Mouse (Mus musculus) hindbrain, embryonic 12.5 days (tissue): ENCODE results near the gene Vps50. TPM values are rescaled to one million over a fixed set of nuclear protein-coding genes. Genes with fewer than 3 reads are reported as not detected.

ENCODE experiments used
- ATAC-seq: fragments of 200-750 bp; cut with Nextera tagmentation; 2 replicates; pipeline ENCODE4 v1.8.0; 2017; ENCODE audit warnings: moderate TSS enrichment; ENCODE audit not compliant: low FRiP score
- H3K27ac ChIP-seq: fragments of 300-500 bp; sonication (generic); 2 replicates; pipeline ENCODE4 v1.5.1; 2016; ENCODE audit warnings: mild to moderate bottlenecking
- H3K27me3 ChIP-seq: fragments of 300-500 bp; sonication (generic); 2 replicates; pipeline ENCODE4 v1.6.1; 2016; ENCODE audit warnings: mild to moderate bottlenecking
- H3K36me3 ChIP-seq: fragments of 300-500 bp; sonication (generic); 2 replicates; pipeline ENCODE4 v1.6.1; 2016; ENCODE audit warnings: mild to moderate bottlenecking
- H3K4me1 ChIP-seq: fragments of 300-500 bp; sonication (generic); 2 replicates; pipeline ENCODE4 v1.6.1; 2016
- H3K4me2 ChIP-seq: fragments of 300-500 bp; sonication (generic); replicated peaks from 2 replicates; pipeline ENCODE4 v1.6.1; 2016; ENCODE audit warnings: mild to moderate bottlenecking
- H3K4me3 ChIP-seq: fragments of 300-500 bp; sonication (generic); 2 replicates; pipeline ENCODE4 v1.5.1; 2016; ENCODE audit warnings: mild to moderate bottlenecking
- H3K9ac ChIP-seq: fragments of 300-500 bp; sonication (generic); 2 replicates; pipeline ENCODE4 v1.6.1; 2016; ENCODE audit warnings: mild to moderate bottlenecking, moderate library complexity
- H3K9me3 ChIP-seq: fragments of 300-500 bp; sonication (generic); replicated peaks from 2 replicates; pipeline ENCODE4 v1.6.1; 2016; ENCODE audit warnings: mild to moderate bottlenecking
- WGBS: fragments of 180-500 bp; shearing (Covaris S2); methylation state at CpG from one replicate; pipeline ENCODE4 v1.1.7; 2016; 5-methylcytosine and 5-hydroxymethylcytosine counted together
- polyA plus RNA-seq: library from polyadenylated mRNA; unstranded; fragments of >200 nt; fragmentation: Nextera tagmentation; extraction: Ambion mirVana; gene quantifications from 2 replicates; pipeline ENCODE4 v1.2.1, GENCODE M21; 2016

Vps50 gene
- 40.0 and 41.3 TPM in 2 replicates for polyA plus RNA-seq

- Histone ChIP-seq H3K36me3 (no peaks in the 10 kb centered on the region), H3K9me3 (no peaks in the 10 kb centered on the region), H3K27me3 (no peaks in the 10 kb centered on the region), H3K27ac (no peak within 1 kb of the TSS), H3K4me1 (peaks cover 12% of the 10 kb centered on the region), H3K4me3 (peak within 1 kb of the TSS; percentile 78), H3K4me2 (peak within 1 kb of the TSS; percentile 98), H3K9ac (peak within 1 kb of the TSS; percentile 71)
- under 1% methylated on average over 28 of the region's 28 CpGs for WGBS
- peak; percentile 98 for ATAC-seq
Measured at GRCm38 (mm10) chr6:3498162-3498848, at the start of gene Vps50, which contains the start of gene Hepacam2. Gene Vps50, plus strand, starts transcription at chr6:3498382. Gene Hepacam2, minus strand, starts transcription at chr6:3498298.

GRCm38 (mm10) chr6:3454421-3454820 lies 43.8 kb upstream of the Vps50 start:
- Histone ChIP-seq H3K9ac (no peak overlapping the region), H3K9me3 (no peaks in the 10 kb centered on the region)
- 62% methylated on average over 5 of the region's 5 CpGs for WGBS

GRCm38 (mm10) chr6:3455944-3456536 lies 42.1 kb upstream of the Vps50 start:
- H3K4me3 ChIP-seq: no peak overlapping the region

More at GRCm38 (mm10) chr6:3454421-3454820, 43.8 kb upstream of the Vps50 start:
- H3K27ac ChIP-seq: no peak overlapping the region
- H3K27me3 ChIP-seq: no peaks in the 10 kb centered on the region
- no peaks in the 10 kb centered on the region for H3K4me1 ChIP-seq
- H3K36me3 ChIP-seq: no peaks in the 10 kb centered on the region
- ATAC-seq: no peak
- no peak overlapping the region for H3K4me2 ChIP-seq
- no peak overlapping the region for H3K4me3 ChIP-seq

GRCm38 (mm10) chr6:3463026-3463425 lies 35.2 kb upstream of the Vps50 start:
- H3K9me3 ChIP-seq: no peaks in the 10 kb centered on the region
- no peak overlapping the region for H3K27ac ChIP-seq
- H3K36me3 ChIP-seq: no peaks in the 10 kb centered on the region
- no peaks in the 10 kb centered on the region for H3K27me3 ChIP-seq
- H3K4me2 ChIP-seq: no peak overlapping the region
- 75% methylated on average over 6 of the region's 6 CpGs for WGBS
- no peaks in the 10 kb centered on the region for H3K4me1 ChIP-seq
- H3K9ac ChIP-seq: no peak overlapping the region
- ATAC-seq: no peak
- H3K4me3 ChIP-seq: no peak overlapping the region

More at GRCm38 (mm10) chr6:3455944-3456536, 42.1 kb upstream of the Vps50 start:
- no peaks in the 10 kb centered on the region for H3K36me3 ChIP-seq
- 72% methylated on average over 11 of the region's 11 CpGs for WGBS
- no peaks in the 10 kb centered on the region for H3K27me3 ChIP-seq
- peak; percentile 78; the same call in 1 of the 2 replicates for ATAC-seq
- no peaks in the 10 kb centered on the region for H3K4me1 ChIP-seq
- H3K27ac ChIP-seq: no peak overlapping the region
- H3K9me3 ChIP-seq: no peaks in the 10 kb centered on the region
- no peak overlapping the region for H3K9ac ChIP-seq
- H3K4me2 ChIP-seq: no peak overlapping the region

GRCm38 (mm10) chr6:3463594-3463993 lies 34.6 kb upstream of the Vps50 start:
- Histone ChIP-seq H3K9me3 (no peaks in the 10 kb centered on the region), H3K36me3 (no peaks in the 10 kb centered on the region), H3K27me3 (no peaks in the 10 kb centered on the region), H3K9ac (no peak overlapping the region), H3K4me3 (no peak overlapping the region), H3K4me1 (no peaks in the 10 kb centered on the region), H3K4me2 (no peak overlapping the region), H3K27ac (no peak overlapping the region)
- ATAC-seq: no peak
- WGBS: 83% methylated on average over 2 of the region's 2 CpGs

GRCm38 (mm10) chr6:3468627-3469026 lies 29.6 kb upstream of the Vps50 start:
- H3K4me3 ChIP-seq: no peak overlapping the region
- WGBS: 55% methylated on average over 1 of the region's 1 CpGs
- H3K9ac ChIP-seq: no peak overlapping the region
- no peaks in the 10 kb centered on the region for H3K27me3 ChIP-seq
- H3K4me1 ChIP-seq: no peaks in the 10 kb centered on the region
- ATAC-seq: no peak
- H3K4me2 ChIP-seq: no peak overlapping the region
- no peak overlapping the region for H3K27ac ChIP-seq
- H3K9me3 ChIP-seq: no peaks in the 10 kb centered on the region
- H3K36me3 ChIP-seq: no peaks in the 10 kb centered on the region

GRCm38 (mm10) chr6:3470706-3471105 lies 27.5 kb upstream of the Vps50 start:
- H3K9ac ChIP-seq: no peak overlapping the region
- H3K9me3 ChIP-seq: no peaks in the 10 kb centered on the region
- H3K27me3 ChIP-seq: no peaks in the 10 kb centered on the region
- ATAC-seq: no peak
- WGBS: 73% methylated on average over 2 of the region's 2 CpGs
- H3K27ac ChIP-seq: no peak overlapping the region
- no peaks in the 10 kb centered on the region for H3K4me1 ChIP-seq
- no peak overlapping the region for H3K4me3 ChIP-seq
- H3K4me2 ChIP-seq: no peak overlapping the region
- no peaks in the 10 kb centered on the region for H3K36me3 ChIP-seq

- Histone ChIP-seq H3K9ac (no peak overlapping the region), H3K27ac (no peak overlapping the region), H3K27me3 (no peaks in the 10 kb centered on the region), H3K4me3 (no peak overlapping the region), H3K4me2 (no peak overlapping the region), H3K9me3 (no peaks in the 10 kb centered on the region), H3K4me1 (no peaks in the 10 kb centered on the region), H3K36me3 (no peaks in the 10 kb centered on the region)
- 69% methylated on average over 2 of the region's 2 CpGs for WGBS
- no peak for ATAC-seq
Measured at GRCm38 (mm10) chr6:3476299-3476698, 21.9 kb upstream of the Vps50 start.

- WGBS: 79% methylated on average over 5 of the region's 5 CpGs
- Histone ChIP-seq H3K36me3 (no peaks in the 10 kb centered on the region), H3K4me1 (no peaks in the 10 kb centered on the region)
Measured at GRCm38 (mm10) chr6:3479853-3480252, 18.3 kb upstream of the Vps50 start.

GRCm38 (mm10) chr6:3481705-3482104 lies 16.5 kb upstream of the Vps50 start:
- H3K4me2 ChIP-seq: no peak overlapping the region
- H3K4me1 ChIP-seq: no peaks in the 10 kb centered on the region
- H3K27me3 ChIP-seq: no peaks in the 10 kb centered on the region
- no peak overlapping the region for H3K9ac ChIP-seq
- no peak for ATAC-seq
- no peak overlapping the region for H3K27ac ChIP-seq
- H3K4me3 ChIP-seq: no peak overlapping the region
- WGBS: 85% methylated on average over 3 of the region's 3 CpGs
- no peaks in the 10 kb centered on the region for H3K9me3 ChIP-seq
- no peaks in the 10 kb centered on the region for H3K36me3 ChIP-seq

More at GRCm38 (mm10) chr6:3479853-3480252, 18.3 kb upstream of the Vps50 start:
- no peak for ATAC-seq
- no peaks in the 10 kb centered on the region for H3K9me3 ChIP-seq
- H3K9ac ChIP-seq: no peak overlapping the region
- no peaks in the 10 kb centered on the region for H3K27me3 ChIP-seq
- H3K4me2 ChIP-seq: no peak overlapping the region
- H3K27ac ChIP-seq: no peak overlapping the region
- H3K4me3 ChIP-seq: no peak overlapping the region

GRCm38 (mm10) chr6:3485133-3485532 lies 13.0 kb upstream of the Vps50 start:
- Histone ChIP-seq H3K4me1 (no peaks in the 10 kb centered on the region), H3K36me3 (no peaks in the 10 kb centered on the region), H3K27ac (no peak overlapping the region), H3K9me3 (no peaks in the 10 kb centered on the region), H3K4me3 (no peak overlapping the region), H3K9ac (no peak overlapping the region), H3K27me3 (no peaks in the 10 kb centered on the region), H3K4me2 (no peak overlapping the region)
- ATAC-seq: no peak
- 77% methylated on average over 3 of the region's 3 CpGs for WGBS

- H3K4me1 ChIP-seq: no peaks in the 10 kb centered on the region
- H3K27ac ChIP-seq: no peak overlapping the region
- H3K4me3 ChIP-seq: no peak overlapping the region
- no peaks in the 10 kb centered on the region for H3K9me3 ChIP-seq
- ATAC-seq: no peak
- no peak overlapping the region for H3K4me2 ChIP-seq
- H3K36me3 ChIP-seq: no peaks in the 10 kb centered on the region
- no peaks in the 10 kb centered on the region for H3K27me3 ChIP-seq
- WGBS: 100% methylated on average over 1 of the region's 1 CpGs
- H3K9ac ChIP-seq: no peak overlapping the region
Measured at GRCm38 (mm10) chr6:3487355-3487754, 10.8 kb upstream of the Vps50 start.

GRCm38 (mm10) chr6:3494285-3494684 lies 3.9 kb upstream of the Vps50 start:
- no peak overlapping the region for H3K27ac ChIP-seq
- H3K36me3 ChIP-seq: no peaks in the 10 kb centered on the region
- no peaks in the 10 kb centered on the region for H3K9me3 ChIP-seq
- no peak overlapping the region for H3K4me3 ChIP-seq
- 76% methylated on average over 5 of the region's 5 CpGs for WGBS
- no peak for ATAC-seq
- H3K9ac ChIP-seq: no peak overlapping the region
- H3K27me3 ChIP-seq: no peaks in the 10 kb centered on the region
- H3K4me2 ChIP-seq: no peak overlapping the region
- peaks cover 7% of the 10 kb centered on the region for H3K4me1 ChIP-seq
